In the genomic region with DNA sequence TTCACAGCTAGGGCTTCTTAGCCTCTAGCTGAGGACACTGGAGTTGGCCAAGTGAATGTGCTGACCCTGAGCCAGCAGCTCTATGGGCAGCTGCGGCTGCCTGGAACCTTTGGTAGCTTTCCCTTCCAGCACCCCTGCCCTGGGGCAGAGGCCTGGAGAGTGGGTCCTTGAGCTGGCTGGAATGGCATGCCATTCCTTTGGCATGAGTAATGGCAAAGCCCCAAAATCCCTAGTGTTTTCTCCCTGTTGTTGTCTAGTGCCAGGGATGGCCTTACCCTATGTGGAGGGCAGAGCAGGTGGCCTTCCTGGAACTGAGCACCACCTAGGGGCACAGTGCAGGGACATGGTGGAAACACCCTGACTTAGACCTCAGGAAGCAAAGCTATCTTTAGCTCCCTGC, we compare ENCODE assay signal across 11 mouse cellular contexts. TPM values are rescaled to one million over a fixed set of nuclear protein-coding genes. Genes with fewer than 3 reads are reported as not detected.
DNase-seq lines count a peak whose midpoint lies in the region; ATAC-seq and TF ChIP-seq lines count a peak whose summit lies in the region.
"Had no signal": no experiment of that assay in that cellular context is flagged by ENCODE, and none has a peak within 500 bp of the region (broad histone marks: within the 10 kb centered on the region; RNA-seq: fewer than 3 reads in every experiment).

No protein-coding gene starts in this region.

- DNase-seq in 3T3-L1 (ENCODE audit: low read depth, low spot score), result peak; percentile 83
- peak; percentile 64 for DNase-seq in adipocyte (ENCODE audit: low spot score)
- DNase-seq in gastrocnemius, postnatal 36 days, result peak; percentile 18 to 25
- DNase-seq in lung, embryonic 14.5 days, result peak; percentile 30
- DNase-seq in testis, postnatal 14 days (ENCODE audit: low spot score), result no peak
- no peak for DNase-seq in spleen, postnatal 10 days (ENCODE audit: low spot score in 2 of 2)
- DNase-seq in forebrain, embryonic 10.5 days (ENCODE audit: extremely low spot score, low spot score), result no peak
- DNase-seq: kidney, adult 11 months had no signal

- H3K27me3 ChIP-seq in lung, embryonic 14.5 days (ENCODE audit: insufficient read depth, low read length), result no peaks in the 10 kb centered on the region
- no peaks in the 10 kb centered on the region for H3K27me3 ChIP-seq in forebrain, embryonic 10.5 days (ENCODE audit: poor library complexity, severe bottlenecking)

- WGBS in lung, embryonic 14.5 days, result 58% methylated on average over 1 of the region's 1 CpGs
- WGBS in forebrain, embryonic 10.5 days, result 84% methylated on average over 1 of the region's 1 CpGs

- no peak overlapping the region for H3K4me2 ChIP-seq in lung, embryonic 14.5 days
- H3K4me2 ChIP-seq: embryonic facial prominence, embryonic 15.5 days had no signal

- peaks cover 7% of the 10 kb centered on the region; the same call in 1 of the 2 replicates for H3K4me1 ChIP-seq in lung, embryonic 14.5 days (ENCODE audit: insufficient read depth)
- H3K4me1 ChIP-seq in forebrain, embryonic 10.5 days, result no peaks in the 10 kb centered on the region

- H3K9me3 ChIP-seq in lung, embryonic 14.5 days (ENCODE audit: low read depth, low read length), result no peaks in the 10 kb centered on the region
- no peaks in the 10 kb centered on the region for H3K9me3 ChIP-seq in forebrain, embryonic 10.5 days
- H3K9me3 ChIP-seq: embryonic facial prominence, embryonic 15.5 days had no signal

- no peak overlapping the region for H3K9ac ChIP-seq in lung, embryonic 14.5 days
- H3K9ac ChIP-seq: embryonic facial prominence, embryonic 15.5 days; liver, embryonic 14.5 days had no signal

- TF ChIP-seq CTCF in lung, embryonic 14.5 days (IDR thresholded peaks at IDR 0.05; ENCODE audit: low read depth), result peak; percentile 23; the same call in 1 of the 2 replicates

- intact Hi-C loops in gastrocnemius, postnatal 36 days (cut with DNase I), result no loop called here

- ATAC-seq in lung, embryonic 14.5 days (ENCODE audit: insufficient read depth), result peak; percentile 66; the same call in 1 of the 2 replicates

- no peak overlapping the region for H3K27ac ChIP-seq in lung, embryonic 14.5 days (ENCODE audit: low read depth)
- no peak overlapping the region for H3K27ac ChIP-seq in forebrain, embryonic 10.5 days
- H3K27ac ChIP-seq: embryonic facial prominence, embryonic 15.5 days; liver, embryonic 14.5 days had no signal

- H3K36me3 ChIP-seq in lung, embryonic 14.5 days (ENCODE audit: insufficient read depth), result no peaks in the 10 kb centered on the region
- no peaks in the 10 kb centered on the region for H3K36me3 ChIP-seq in forebrain, embryonic 10.5 days (replicated peaks)
- H3K36me3 ChIP-seq: embryonic facial prominence, embryonic 15.5 days had no signal

- H3K4me3 ChIP-seq in lung, embryonic 14.5 days (ENCODE audit: low read depth, low read length), result no peak overlapping the region
- H3K4me3 ChIP-seq in forebrain, embryonic 10.5 days, result no peak overlapping the region
- H3K4me3 ChIP-seq: embryonic facial prominence, embryonic 15.5 days had no signal

RNA-seq across cellular contexts. Expression of gene Ptpre, which starts 14.3 kb away (rescaled TPM):
- 1 to 10 TPM; 1.6 TPM for total RNA-seq in gastrocnemius, postnatal 36 days (2021)
- 2.3 and 2.5 TPM in 2 replicates for polyA plus RNA-seq in lung, embryonic 14.5 days (2014; fragmentation: Nextera tagmentation; extraction: Ambion mirVana)
- 0.31 and 0.41 TPM in 2 replicates for polyA plus RNA-seq in forebrain, embryonic 10.5 days (2016; fragmentation: Nextera tagmentation; extraction: Ambion mirVana)

RNA-seq across cellular contexts. Expression of gene Clrn3, which starts 23.1 kb away (rescaled TPM):
- total RNA-seq in gastrocnemius, postnatal 36 days (2021), result not detected
- polyA plus RNA-seq in lung, embryonic 14.5 days (2014; fragmentation: Nextera tagmentation; extraction: Ambion mirVana), result not detected in 2 replicates
- not detected in 2 replicates for polyA plus RNA-seq in forebrain, embryonic 10.5 days (2016; fragmentation: Nextera tagmentation; extraction: Ambion mirVana)
- total RNA-seq: left cerebral cortex, adult 18-20 months had no signal
- polyA plus RNA-seq: embryonic facial prominence, embryonic 15.5 days; liver, embryonic 14.5 days had no signal

Comparison
In these comparisons a context has a peak if more than half of its experiments do, and no peak if none do; other contexts are left out.
1. DNase-seq: peak in 3T3-L1 (single experiment), adipocyte (single experiment), gastrocnemius, postnatal 36 days (2 of 2) and lung, embryonic 14.5 days (single experiment); none in testis, postnatal 14 days (single experiment), spleen, postnatal 10 days (0 of 2) and forebrain, embryonic 10.5 days (single experiment).